Comparison of ENCODE assay signal across 11 mouse cellular contexts in the genomic region with DNA sequence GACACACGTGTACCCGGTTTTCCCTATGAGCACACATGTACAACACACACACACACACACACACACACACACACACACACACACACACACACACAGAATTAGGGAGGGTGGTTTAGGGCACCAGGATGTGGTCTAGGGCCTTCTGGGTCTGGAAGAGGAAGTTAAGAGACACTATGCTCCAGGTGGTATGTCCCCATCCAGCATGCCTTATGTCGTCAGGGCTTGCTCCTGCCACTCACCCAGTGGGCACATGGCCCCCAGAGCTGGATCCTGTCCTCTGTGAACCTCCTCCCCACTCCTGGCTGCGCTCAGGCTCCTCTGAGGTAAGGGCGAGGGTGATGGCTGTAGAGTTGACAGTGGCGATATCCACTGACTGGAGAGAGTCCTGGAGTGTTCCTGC. TPM values are rescaled to one million over a fixed set of nuclear protein-coding genes. Genes with fewer than 3 reads are reported as not detected.
DNase-seq lines count a peak whose midpoint lies in the region; ATAC-seq lines count a peak whose summit lies in the region.
"Had no signal": no experiment of that assay in that cellular context is flagged by ENCODE, and none has a peak within 500 bp of the region (broad histone marks: within the 10 kb centered on the region; RNA-seq: fewer than 3 reads in every experiment).

No protein-coding gene starts in this region.

- H3K4me1 ChIP-seq in kidney, embryonic 14.5 days (ENCODE audit: control insufficient read depth, insufficient read depth, low read length), result peaks cover 8% of the 10 kb centered on the region
- H3K4me1 ChIP-seq in intestine, embryonic 16.5 days (ENCODE audit: control insufficient read depth, insufficient read depth, low read length), result peaks cover 23% of the 10 kb centered on the region

- intact Hi-C loops in gastrocnemius, postnatal 36 days (cut with DNase I), result loop anchor here (5.0 kb wide), 1 partner anchor 59 kb away; no protein-coding TSS in a partner anchor

- no peaks in the 10 kb centered on the region for H3K27me3 ChIP-seq in kidney, embryonic 14.5 days (ENCODE audit: control insufficient read depth, insufficient read depth, low read length)
- no peaks in the 10 kb centered on the region for H3K27me3 ChIP-seq in intestine, embryonic 16.5 days (replicated peaks; ENCODE audit: control insufficient read depth, insufficient read depth, low read length)
- H3K27me3 ChIP-seq: forebrain, embryonic 12.5 days had no signal

- peaks cover 4% of the 10 kb centered on the region; the same call in 1 of the 2 replicates for H3K36me3 ChIP-seq in kidney, embryonic 14.5 days (ENCODE audit: control insufficient read depth, insufficient read depth, low read length)
- H3K36me3 ChIP-seq in intestine, embryonic 16.5 days (ENCODE audit: control insufficient read depth, insufficient read depth, low read length), result no peaks in the 10 kb centered on the region
- H3K36me3 ChIP-seq: forebrain, embryonic 12.5 days had no signal

- H3K9ac ChIP-seq in kidney, embryonic 14.5 days (ENCODE audit: low read depth, low read length), result no peak overlapping the region
- no peak overlapping the region for H3K9ac ChIP-seq in intestine, embryonic 16.5 days (ENCODE audit: low read depth, low read length)
- H3K9ac ChIP-seq: forebrain, embryonic 12.5 days; hindbrain, embryonic 12.5 days had no signal

- 95% methylated on average over 6 of the region's 6 CpGs for whole genome bisulfite sequencing in kidney, embryonic 14.5 days
- WGBS in intestine, embryonic 16.5 days, result 93% methylated on average over 6 of the region's 6 CpGs

- no peak overlapping the region for H3K27ac ChIP-seq in kidney, embryonic 14.5 days (ENCODE audit: low read depth, low read length)
- H3K27ac ChIP-seq in intestine, embryonic 16.5 days (ENCODE audit: low read length), result no peak overlapping the region

- no peak overlapping the region for H3K4me3 ChIP-seq in kidney, embryonic 14.5 days (ENCODE audit: low read length)
- no peak overlapping the region for H3K4me3 ChIP-seq in intestine, embryonic 16.5 days (ENCODE audit: low read length)
- H3K4me3 ChIP-seq: forebrain, embryonic 12.5 days; hindbrain, embryonic 12.5 days had no signal

- no peak overlapping the region for H3K4me2 ChIP-seq in kidney, embryonic 14.5 days (replicated peaks; ENCODE audit: low read depth, low read length)
- H3K4me2 ChIP-seq in intestine, embryonic 16.5 days (ENCODE audit: low read depth, low read length), result no peak overlapping the region
- H3K4me2 ChIP-seq: forebrain, embryonic 12.5 days; hindbrain, embryonic 12.5 days had no signal

- peak; percentile 21 for DNase-seq in cerebellum, adult 11-12 months
- DNase-seq in cerebellum, postnatal 25 days, result no peak
- peak; percentile 69 for DNase-seq in CD4-positive, CD25-positive, alpha-beta regulatory T cell, adult 2 months (ENCODE audit: low read depth, low spot score)
- DNase-seq in spleen, postnatal 36 days (ENCODE audit: low spot score in 2 of 2), result peak; percentile 39 to 54
- DNase-seq in gastrocnemius, postnatal 36 days, result no peak
- DNase-seq: kidney, postnatal 25 days had no signal

- H3K9me3 ChIP-seq in kidney, embryonic 14.5 days (ENCODE audit: control insufficient read depth, low read length), result no peaks in the 10 kb centered on the region
- no peaks in the 10 kb centered on the region for H3K9me3 ChIP-seq in intestine, embryonic 16.5 days (ENCODE audit: control insufficient read depth, low read length)
- H3K9me3 ChIP-seq: forebrain, embryonic 12.5 days; hindbrain, embryonic 12.5 days had no signal

- peak; percentile 66 for ATAC-seq in inflammation-experienced regulatory T-cells, adult 6 months
- ATAC-seq in kidney, embryonic 14.5 days (ENCODE audit: low FRiP score, low TSS enrichment), result no peak
- no peak for ATAC-seq in intestine, embryonic 16.5 days

RNA-seq across cellular contexts. Expression of a gene that starts 21.2 kb away (rescaled TPM):
- under 1 TPM in 2 of 3 experiments, not detected in 1; 0.50 to 0.96 TPM for polyA plus RNA-seq in inflammation-experienced regulatory T-cells, adult 6 months (2017; shearing (Covaris generic))
- polyA plus RNA-seq in kidney, embryonic 14.5 days (2014; fragmentation: Nextera tagmentation; extraction: Ambion mirVana), result 4.7 and 4.9 TPM in 2 replicates
- polyA plus RNA-seq in intestine, embryonic 16.5 days (2015; fragmentation: Nextera tagmentation; extraction: Ambion mirVana), result 1.5 and 2.5 TPM in 2 replicates
- total RNA-seq in gastrocnemius, postnatal 36 days (2021), result 1 to 10 TPM in 1 of 2 experiments, under 1 TPM in 1; 0.94 to 1.7 TPM

Comparison
In these comparisons a context has a peak if more than half of its experiments do, and no peak if none do; other contexts are left out.
1. DNase-seq: peak in cerebellum, adult 11-12 months (single experiment), CD4-positive, CD25-positive, alpha-beta regulatory T cell, adult 2 months (single experiment) and spleen, postnatal 36 days (2 of 2); none in cerebellum, postnatal 25 days (0 of 2) and gastrocnemius, postnatal 36 days (0 of 2).